8 mouse cellular contexts compared by ENCODE assay signal in the genomic region with DNA sequence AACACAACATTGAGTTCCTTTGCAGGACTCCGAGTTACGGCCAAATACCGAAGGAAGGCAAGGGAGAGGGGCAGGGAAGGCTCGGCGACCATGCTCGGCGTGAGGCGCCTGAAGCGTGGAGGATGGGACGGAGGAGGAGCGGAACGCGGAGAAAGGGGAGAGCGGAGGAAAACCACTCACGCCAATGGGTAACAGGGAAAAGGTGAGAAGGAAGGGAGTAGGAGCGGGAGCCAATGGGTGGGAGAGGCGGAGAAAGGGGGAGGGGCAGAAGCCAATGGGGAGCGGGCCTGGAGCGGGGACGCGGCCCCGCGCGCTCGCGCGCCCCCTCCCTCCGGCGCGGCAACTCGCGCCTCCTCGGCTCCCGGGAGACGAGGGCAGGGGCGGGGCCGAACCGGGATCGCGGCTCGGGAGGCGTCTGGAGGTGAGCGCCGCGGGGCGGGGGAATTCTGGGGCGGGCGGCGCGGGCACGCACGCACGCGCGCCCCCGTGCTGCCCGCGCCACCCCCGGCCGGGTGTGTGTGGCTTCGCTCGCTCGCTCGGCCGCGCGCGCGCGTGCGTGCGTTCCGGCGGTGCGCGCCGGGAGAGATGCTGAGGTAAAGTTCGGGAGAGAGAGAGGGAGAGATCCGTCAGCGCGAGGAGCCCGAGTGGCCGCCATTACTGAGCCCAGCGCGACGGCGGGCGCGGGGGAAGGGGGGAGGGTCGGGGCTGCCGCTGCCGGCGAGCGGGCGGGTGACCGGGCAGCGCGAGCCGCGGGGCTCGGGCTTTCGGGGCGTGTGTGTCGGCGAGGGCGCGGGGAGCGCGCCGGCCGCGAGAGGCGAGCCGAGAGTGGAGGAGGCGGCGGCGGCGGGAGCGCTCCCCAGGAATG. TPM values are rescaled to one million over a fixed set of nuclear protein-coding genes. Genes with fewer than 3 reads are reported as not detected.
A peak's percentile ranks its signal among the peaks of the same experiment; 100 is the strongest.
DNase-seq lines count a peak whose midpoint lies in the region; ATAC-seq lines count a peak whose summit lies in the region.

A gene (plus strand): TSS at position 517 of the 865 bp plus-strand sequence.

- peak within 1 kb of the TSS; percentile 83 for H3K4me2 ChIP-seq in heart, embryonic 14.5 days (ENCODE audit: low read length)
- H3K4me2 ChIP-seq in liver, embryonic 13.5 days, result peak within 1 kb of the TSS; percentile 96
- peak within 1 kb of the TSS; percentile 76 for H3K4me2 ChIP-seq in stomach, embryonic 16.5 days (ENCODE audit: low read depth, low read length)

- H3K9me3 ChIP-seq in heart, embryonic 14.5 days (ENCODE audit: control insufficient read depth, low read length), result no peaks in the 10 kb centered on the region
- no peaks in the 10 kb centered on the region for H3K9me3 ChIP-seq in liver, embryonic 13.5 days (replicated peaks)
- no peaks in the 10 kb centered on the region for H3K9me3 ChIP-seq in stomach, embryonic 16.5 days (replicated peaks; ENCODE audit: control insufficient read depth, low read length)

- peaks cover 0 to 13% of the 10 kb centered on the region in 2 experiments; a peak in 2 of 4 replicates for H3K4me1 ChIP-seq in heart, embryonic 14.5 days (ENCODE audit: control insufficient read depth in 2 of 2, insufficient read depth in 2 of 2, low read length in 2 of 2)
- peaks cover 8% of the 10 kb centered on the region for H3K4me1 ChIP-seq in liver, embryonic 13.5 days (replicated peaks)
- peaks cover 3% of the 10 kb centered on the region; the same call in 1 of the 2 replicates for H3K4me1 ChIP-seq in stomach, embryonic 16.5 days (ENCODE audit: control insufficient read depth, insufficient read depth, low read length)

- WGBS in heart, embryonic 14.5 days, result under 1% methylated on average over 73 of the region's 119 CpGs
- 1% methylated on average over 65 of the region's 119 CpGs for WGBS in liver, embryonic 13.5 days (ENCODE audit: insufficient replicate concordance)
- WGBS in stomach, embryonic 16.5 days, result under 1% methylated on average over 78 of the region's 119 CpGs

- peak within 1 kb of the TSS; percentile 66 to 98 for H3K4me3 ChIP-seq in heart, embryonic 14.5 days (ENCODE audit: control insufficient read depth in 1 of 2, insufficient read depth in 1 of 2, low read depth in 1 of 2, low read length in 2 of 2)
- peak within 1 kb of the TSS; percentile 90 for H3K4me3 ChIP-seq in liver, embryonic 13.5 days (replicated peaks)
- peak within 1 kb of the TSS; percentile 94 for H3K4me3 ChIP-seq in stomach, embryonic 16.5 days (replicated peaks; ENCODE audit: low read length)

- no peaks in the 10 kb centered on the region for H3K27me3 ChIP-seq in heart, embryonic 14.5 days (ENCODE audit: control insufficient read depth, insufficient read depth, low read length)
- peaks cover 6% of the 10 kb centered on the region for H3K27me3 ChIP-seq in liver, embryonic 13.5 days
- H3K27me3 ChIP-seq in stomach, embryonic 16.5 days (ENCODE audit: control insufficient read depth, insufficient read depth, low read length), result no peaks in the 10 kb centered on the region

- peak; percentile 27 for DNase-seq in c-Kit-negative CD71-positive TER-119-positive erythroid progenitor cells, embryonic 14.5 days (ENCODE audit: low read depth, low spot score)
- peak; percentile 89 for DNase-seq in fibroblast of lung, adult 2 months (ENCODE audit: low read depth)
- peak; percentile 99 for DNase-seq in kidney, postnatal 14 days
- peak; percentile 73 for DNase-seq in liver, embryonic 13.5 days
- DNase-seq in neural tube, embryonic 10.5 days (ENCODE audit: extremely low spot score, low spot score), result peak; percentile 95

- peak within 1 kb of the TSS; percentile 98 to 99 for H3K27ac ChIP-seq in heart, embryonic 14.5 days (replicated peaks in 1 of 2; ENCODE audit: control insufficient read depth in 1 of 2, insufficient read depth in 1 of 2, low read depth in 2 of 2, low read length in 2 of 2)
- peak within 1 kb of the TSS; percentile 88 for H3K27ac ChIP-seq in liver, embryonic 13.5 days
- peak within 1 kb of the TSS; percentile 98 for H3K27ac ChIP-seq in stomach, embryonic 16.5 days (ENCODE audit: low read length)

- peak; percentile 48 for ATAC-seq in CD4-positive, CD25-positive, alpha-beta regulatory T cell, adult 4 months
- ATAC-seq in heart, embryonic 14.5 days (ENCODE audit: insufficient number of reproducible peaks, insufficient read depth, low FRiP score, low read depth), result peak; percentile 97
- ATAC-seq in liver, embryonic 13.5 days (ENCODE audit: low read depth), result peak; percentile 91
- ATAC-seq in stomach, embryonic 16.5 days (ENCODE audit: insufficient read depth, low FRiP score), result peak; percentile 95

- H3K36me3 ChIP-seq in heart, embryonic 14.5 days (ENCODE audit: control insufficient read depth, insufficient read depth, low read length), result no peaks in the 10 kb centered on the region
- no peaks in the 10 kb centered on the region for H3K36me3 ChIP-seq in liver, embryonic 13.5 days
- H3K36me3 ChIP-seq in stomach, embryonic 16.5 days (ENCODE audit: control insufficient read depth, insufficient read depth, low read length), result no peaks in the 10 kb centered on the region

- peak within 1 kb of the TSS; percentile 100 for H3K9ac ChIP-seq in heart, embryonic 14.5 days (ENCODE audit: low read length)
- peak within 1 kb of the TSS; percentile 90 for H3K9ac ChIP-seq in liver, embryonic 13.5 days
- peak within 1 kb of the TSS; percentile 97 for H3K9ac ChIP-seq in stomach, embryonic 16.5 days (ENCODE audit: low read length)

RNA-seq across cellular contexts. Expression of the gene that starts here (rescaled TPM):
- 10 to 100 TPM; 21.9 to 25.3 TPM for polyA plus RNA-seq in CD4-positive, CD25-positive, alpha-beta regulatory T cell, adult 4 months (2017; shearing (Covaris generic))
- polyA plus RNA-seq in heart, embryonic 14.5 days (2014; fragmentation: Nextera tagmentation; extraction: Ambion mirVana), result 40.2 and 42.6 TPM in 2 replicates
- 7.5 and 10.1 TPM in 2 replicates for polyA plus RNA-seq in liver, embryonic 13.5 days (2015; fragmentation: Nextera tagmentation; extraction: Ambion mirVana)
- polyA plus RNA-seq in stomach, embryonic 16.5 days (2015; fragmentation: Nextera tagmentation; extraction: Ambion mirVana), result 39.1 and 43.0 TPM in 2 replicates

Comparison
In these comparisons a context has a peak if more than half of its experiments do, and no peak if none do; other contexts are left out.
1. Peak in every context shown above with its lines: DNase-seq, ATAC-seq, H3K4me3 ChIP-seq and H3K27ac ChIP-seq.
2. DNase-seq: peak in every context shown above with its lines; median percentile 99 in kidney, postnatal 14 days; 95 in neural tube, embryonic 10.5 days; 89 in fibroblast of lung, adult 2 months; 73 in liver, embryonic 13.5 days; 27 in c-Kit-negative CD71-positive TER-119-positive erythroid progenitor cells, embryonic 14.5 days.